Mouse (Mus musculus) limb, embryonic 11.5 days (tissue): ENCODE measurements at regions not wholly inside any gene's neighbourhood (a gene's known extent, or its start where the extent isn't known, plus 50 kb on each side); places are given as distances from the start of the nearest gene placed in this dataset.

ENCODE experiments used
- ATAC-seq: fragments of 200-750 bp; cut with Nextera tagmentation; 2 replicates; pipeline ENCODE4 v1.8.0; 2017; ENCODE audit warnings: low read depth; ENCODE audit not compliant: insufficient number of reproducible peaks, low FRiP score, low TSS enrichment
- DNase-seq: peaks from one replicate; pipeline ENCODE4 v3.0.0-alpha.2; 2015; ENCODE audit warnings: low spot score
- H3K27ac ChIP-seq: fragments of 300-500 bp; sonication (generic); replicated peaks from 2 replicates; pipeline ENCODE4 v1.5.1; 2014; ENCODE audit warnings: low read depth, mild to moderate bottlenecking, low read length
- H3K27me3 ChIP-seq: fragments of 300-500 bp; sonication (generic); 2 replicates; pipeline ENCODE4 v1.6.1; 2014; ENCODE audit warnings: mild to moderate bottlenecking, low read length, mixed read lengths; ENCODE audit not compliant: control insufficient read depth, insufficient read depth
- H3K36me3 ChIP-seq: fragments of 300-500 bp; sonication (generic); 2 replicates; pipeline ENCODE4 v1.6.1; 2014; ENCODE audit warnings: mild to moderate bottlenecking, low read length, moderate library complexity, mixed read lengths; ENCODE audit not compliant: control insufficient read depth, insufficient read depth
- H3K4me1 ChIP-seq: fragments of 300-500 bp; sonication (generic); 2 replicates; pipeline ENCODE4 v1.6.1; 2014; ENCODE audit warnings: low read length, mixed read lengths; ENCODE audit not compliant: control insufficient read depth, insufficient read depth
- H3K4me2 ChIP-seq: fragments of 300-500 bp; sonication (generic); 2 replicates; pipeline ENCODE4 v1.6.1; 2014; ENCODE audit warnings: low read depth, mild to moderate bottlenecking, moderate library complexity; ENCODE audit not compliant: severe bottlenecking
- H3K4me3 ChIP-seq: fragments of 300-500 bp; sonication (generic); 2 replicates; pipeline ENCODE4 v1.5.1; 2014; ENCODE audit warnings: low read depth, low read length
- H3K9ac ChIP-seq: fragments of 300-500 bp; sonication (generic); 2 replicates; pipeline ENCODE4 v1.6.1; 2014; ENCODE audit warnings: mild to moderate bottlenecking, low read length
- H3K9me3 ChIP-seq: fragments of 300-500 bp; sonication (generic); 2 replicates; pipeline ENCODE4 v1.6.1; 2016; ENCODE audit warnings: low read length; ENCODE audit not compliant: control insufficient read depth
- WGBS: fragments of 180-500 bp; shearing (Covaris S2); extraction: QIAGEN DNeasy Blood & Tissue Kit; methylation state at CpG from one replicate; pipeline ENCODE4 v1.1.7; 2014; 5-methylcytosine and 5-hydroxymethylcytosine counted together

- 66% methylated on average over 6 of the region's 6 CpGs for WGBS
- no peaks in the 10 kb centered on the region for H3K27me3 ChIP-seq
- ATAC-seq (no peak), DNase-seq (no peak)
- no peak overlapping the region for H3K27ac ChIP-seq
- no peaks in the 10 kb centered on the region for H3K36me3 ChIP-seq
- no peaks in the 10 kb centered on the region for H3K9me3 ChIP-seq
- no peak overlapping the region for H3K4me2 ChIP-seq
- H3K4me3 ChIP-seq: no peak overlapping the region
- no peaks in the 10 kb centered on the region for H3K4me1 ChIP-seq
- no peak overlapping the region for H3K9ac ChIP-seq
These were observed 90.1 kb upstream of the Tbx3 start for GRCm38 (mm10) chr5:119580395-119580794.

GRCm38 (mm10) chr5:119580798-119581197 is 89.7 kb upstream of the Tbx3 start:
- H3K9me3 ChIP-seq: no peaks in the 10 kb centered on the region

DNA sequence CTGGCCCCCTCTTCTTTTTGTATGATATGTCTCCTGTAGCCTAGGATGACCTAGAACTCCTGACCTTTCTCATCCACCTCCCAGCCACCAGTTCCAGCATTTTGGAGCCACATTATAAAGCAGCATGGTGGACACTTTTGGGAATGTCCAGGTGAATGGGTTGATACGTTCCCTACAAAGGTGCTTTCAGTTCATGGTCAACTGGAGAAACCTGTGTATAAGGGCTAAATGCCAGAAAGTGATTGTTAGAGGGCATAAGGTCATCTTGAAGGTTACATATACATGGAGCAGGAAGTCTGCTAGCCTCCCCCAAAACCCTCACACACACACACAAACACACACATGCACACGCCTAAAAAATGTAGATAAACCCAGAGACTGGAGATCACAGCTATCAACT is 86.1 kb upstream of the Tbx3 start:
- H3K9me3 ChIP-seq: no peaks in the 10 kb centered on the region
- H3K9ac ChIP-seq: no peak overlapping the region
- H3K4me1 ChIP-seq: peaks cover 6% of the 10 kb centered on the region
- no peaks in the 10 kb centered on the region for H3K27me3 ChIP-seq
- H3K36me3 ChIP-seq: no peaks in the 10 kb centered on the region
- no peak overlapping the region for H3K27ac ChIP-seq
- no peak overlapping the region for H3K4me2 ChIP-seq
- no peak for DNase-seq
- no peak for ATAC-seq
- WGBS: 90% methylated on average over 2 of the region's 2 CpGs
- H3K4me3 ChIP-seq: no peak overlapping the region

More at GRCm38 (mm10) chr5:119580798-119581197, 89.7 kb upstream of the Tbx3 start:
- Histone ChIP-seq H3K4me3 (no peak overlapping the region), H3K9ac (no peak overlapping the region), H3K36me3 (no peaks in the 10 kb centered on the region), H3K4me2 (no peak overlapping the region), H3K27me3 (no peaks in the 10 kb centered on the region), H3K27ac (no peak overlapping the region), H3K4me1 (no peaks in the 10 kb centered on the region)
- WGBS: 76% methylated on average over 2 of the region's 2 CpGs
- DNase-seq: no peak
- no peak for ATAC-seq

- no peaks in the 10 kb centered on the region for H3K9me3 ChIP-seq
- no peak overlapping the region for H3K9ac ChIP-seq
- no peak overlapping the region for H3K4me3 ChIP-seq
- peaks cover 6% of the 10 kb centered on the region for H3K4me1 ChIP-seq
- H3K36me3 ChIP-seq: no peaks in the 10 kb centered on the region
- H3K4me2 ChIP-seq: no peak overlapping the region
- no peak overlapping the region for H3K27ac ChIP-seq
- no peak for ATAC-seq
- H3K27me3 ChIP-seq: no peaks in the 10 kb centered on the region
- no peak for DNase-seq
- WGBS: 92% methylated on average over 5 of the region's 5 CpGs
These were observed 85.6 kb upstream of the Tbx3 start for GRCm38 (mm10) chr5:119584914-119585313.

- H3K27me3 ChIP-seq: no peaks in the 10 kb centered on the region
- no peak overlapping the region for H3K27ac ChIP-seq
- H3K36me3 ChIP-seq: no peaks in the 10 kb centered on the region
- no peak overlapping the region for H3K4me3 ChIP-seq
- ATAC-seq (no peak), DNase-seq (no peak)
- no peak overlapping the region for H3K4me2 ChIP-seq
- 86% methylated on average over 12 of the region's 12 CpGs for WGBS
- no peak overlapping the region for H3K9ac ChIP-seq
- peaks cover 6% of the 10 kb centered on the region for H3K4me1 ChIP-seq
- H3K9me3 ChIP-seq: no peaks in the 10 kb centered on the region
These were observed 83.9 kb upstream of the Tbx3 start for GRCm38 (mm10) chr5:119586391-119587058.

GRCm38 (mm10) chr5:119587239-119587811 is 83.1 kb upstream of the Tbx3 start:
- Histone ChIP-seq H3K27ac (no peak overlapping the region), H3K9me3 (no peaks in the 10 kb centered on the region), H3K4me2 (no peak overlapping the region), H3K4me1 (peaks cover 6% of the 10 kb centered on the region), H3K27me3 (no peaks in the 10 kb centered on the region), H3K4me3 (no peak overlapping the region), H3K9ac (no peak overlapping the region), H3K36me3 (no peaks in the 10 kb centered on the region)
- ATAC-seq (no peak), DNase-seq (no peak)
- 47% methylated on average over 12 of the region's 12 CpGs for WGBS

GRCm38 (mm10) chr5:119588340-119589272 is 81.9 kb upstream of the Tbx3 start:
- no peaks in the 10 kb centered on the region for H3K36me3 ChIP-seq
- H3K9me3 ChIP-seq: no peaks in the 10 kb centered on the region
- H3K4me1 ChIP-seq: peaks cover 6% of the 10 kb centered on the region
- H3K27me3 ChIP-seq: no peaks in the 10 kb centered on the region
- DNase-seq (no peak), ATAC-seq (no peak)
- no peak overlapping the region for H3K4me3 ChIP-seq
- H3K27ac ChIP-seq: no peak overlapping the region
- H3K9ac ChIP-seq: no peak overlapping the region
- 9% methylated on average over 9 of the region's 9 CpGs for WGBS
- no peak overlapping the region for H3K4me2 ChIP-seq

DNA sequence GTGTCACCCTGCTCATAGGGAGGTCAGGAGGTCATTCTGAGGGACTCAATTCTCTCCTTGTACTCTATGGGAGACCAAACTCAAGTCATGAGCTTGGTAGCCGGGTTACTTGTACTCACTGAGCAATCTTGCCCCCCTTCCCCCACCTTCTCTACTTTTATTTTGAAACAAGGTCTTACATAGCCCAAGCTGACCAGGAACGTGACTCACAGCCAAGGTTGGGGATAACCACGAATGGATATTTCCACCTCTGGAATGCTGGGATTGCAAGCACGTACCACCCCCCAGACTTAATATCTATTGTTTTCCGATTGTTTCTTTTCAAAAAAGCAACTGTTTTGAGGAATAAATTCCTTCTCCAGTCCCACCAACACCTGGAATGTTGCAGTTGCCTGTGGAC is 79.2 kb upstream of the Tbx3 start:
- no peak overlapping the region for H3K4me2 ChIP-seq
- ATAC-seq: no peak
- no peaks in the 10 kb centered on the region for H3K36me3 ChIP-seq
- no peaks in the 10 kb centered on the region for H3K27me3 ChIP-seq
- no peak overlapping the region for H3K27ac ChIP-seq
- peaks cover 6% of the 10 kb centered on the region for H3K4me1 ChIP-seq
- DNase-seq: no peak
- H3K9ac ChIP-seq: no peak overlapping the region
- H3K9me3 ChIP-seq: no peaks in the 10 kb centered on the region
- WGBS: 83% methylated on average over 5 of the region's 5 CpGs
- H3K4me3 ChIP-seq: no peak overlapping the region
